Mouse (Mus musculus) spleen, postnatal 4 days (tissue): ENCODE results near the gene Myd88.
"Not testable (repeated sequence)": the region's sequence is repeated elsewhere in the genome, so short reads cannot be mapped to it uniquely, and the experiment has no call there.

Experiments used
- DNase-seq, 2 experiments: peaks; one replicate each; pipeline ENCODE4 v3.0.0; 2022; ENCODE audit warnings: low spot score in 2 of 2

The Myd88 gene

GRCm38 (mm10) chr9:119340909-119341816, at the start of gene Myd88:
Gene Myd88, minus strand, starts transcription at chr9:119341411.
- DNase-seq, result peak; percentile 85 to 90

- no peak for DNase-seq
Measured at GRCm38 (mm10) chr9:119390214-119390613, 49.0 kb upstream of the Myd88 start.

GRCm38 (mm10) chr9:119388956-119389355, 47.7 kb upstream of the Myd88 start:
- DNase-seq, result no peak

- no peak for DNase-seq
Measured at GRCm38 (mm10) chr9:119382603-119383002, 41.4 kb upstream of the Myd88 start.

- DNase-seq, result no peak
Measured at GRCm38 (mm10) chr9:119378231-119378630, 37.0 kb upstream of the Myd88 start.

- no peak for DNase-seq
Measured at GRCm38 (mm10) chr9:119375556-119375955, 34.3 kb upstream of the Myd88 start.

- no peak for DNase-seq
Measured at GRCm38 (mm10) chr9:119375008-119375407, 33.8 kb upstream of the Myd88 start.

- no peak for DNase-seq
Measured at GRCm38 (mm10) chr9:119371251-119371650, 30.0 kb upstream of the Myd88 start.

- not testable (repeated sequence) for DNase-seq
Measured at GRCm38 (mm10) chr9:119370770-119371169, 29.6 kb upstream of the Myd88 start.

- no peak for DNase-seq
Measured at GRCm38 (mm10) chr9:119368367-119368766, 27.2 kb upstream of the Myd88 start.

- DNase-seq, result no peak
Measured at GRCm38 (mm10) chr9:119365284-119365683, 24.1 kb upstream of the Myd88 start, which contains the start of gene Slc22a14. Gene Slc22a14, minus strand, starts transcription at chr9:119365553.

- DNase-seq, result no peak
Measured at GRCm38 (mm10) chr9:119363229-119363628, 22.0 kb upstream of the Myd88 start.

- no peak for DNase-seq
Measured at GRCm38 (mm10) chr9:119361416-119361815, 20.2 kb upstream of the Myd88 start.

- no peak for DNase-seq
Measured at GRCm38 (mm10) chr9:119358058-119358429, 16.8 kb upstream of the Myd88 start.

- peak; percentile 87 to 94 for DNase-seq
Measured at GRCm38 (mm10) chr9:119357331-119358057, 16.3 kb upstream of the Myd88 start, which contains the start of gene Xylb. Gene Xylb, plus strand, starts transcription at chr9:119357381.

- no peak for DNase-seq
Measured at GRCm38 (mm10) chr9:119355943-119356342, 14.7 kb upstream of the Myd88 start.

GRCm38 (mm10) chr9:119353926-119354325, 12.7 kb upstream of the Myd88 start:
- no peak for DNase-seq

GRCm38 (mm10) chr9:119352060-119352459, 10.8 kb upstream of the Myd88 start:
- peak; percentile 77 to 94 for DNase-seq

- no peak for DNase-seq
Measured at GRCm38 (mm10) chr9:119350947-119351705, 9.9 kb upstream of the Myd88 start.

- no peak for DNase-seq
Measured at GRCm38 (mm10) chr9:119350531-119350930, 9.3 kb upstream of the Myd88 start.

- DNase-seq, result no peak
Measured at GRCm38 (mm10) chr9:119346376-119346775, 5.2 kb upstream of the Myd88 start.

- no peak for DNase-seq
Measured at GRCm38 (mm10) chr9:119342728-119343127, 1.5 kb upstream of the Myd88 start.
